Mouse (Mus musculus) limb, embryonic 14.5 days (tissue): ENCODE measurements around the gene Arhgap27. TPM values are rescaled to one million over a fixed set of nuclear protein-coding genes. Genes with fewer than 3 reads are reported as not detected.

Experiments used
- ATAC-seq: fragments of 200-750 bp; cut with Nextera tagmentation; 2 replicates; pipeline ENCODE4 v1.8.0; 2017; ENCODE audit warnings: low read depth, moderate number of reproducible peaks, moderate TSS enrichment; ENCODE audit not compliant: low FRiP score
- DNase-seq: peaks from one replicate; pipeline ENCODE4 v3.0.0-alpha.2; 2015; ENCODE audit warnings: low spot score
- H3K27ac ChIP-seq: fragments of 300-500 bp; sonication (generic); replicated peaks from 2 replicates; pipeline ENCODE4 v1.5.1; 2014; ENCODE audit warnings: low read depth, mild to moderate bottlenecking, low read length, moderate library complexity, mixed read lengths
- H3K27me3 ChIP-seq: fragments of 300-500 bp; sonication (generic); 2 replicates; pipeline ENCODE4 v1.6.1; 2014; ENCODE audit warnings: low read length, mixed read lengths; ENCODE audit not compliant: control insufficient read depth, insufficient read depth
- H3K36me3 ChIP-seq: fragments of 300-500 bp; sonication (generic); 2 replicates; pipeline ENCODE4 v1.6.1; 2014; ENCODE audit warnings: mild to moderate bottlenecking, low read length, moderate library complexity, mixed read lengths; ENCODE audit not compliant: control insufficient read depth, insufficient read depth
- H3K4me1 ChIP-seq: fragments of 300-500 bp; sonication (generic); 2 replicates; pipeline ENCODE4 v1.6.1; 2014; ENCODE audit warnings: antibody characterized with exemption, low read length, mixed read lengths; ENCODE audit not compliant: control insufficient read depth, insufficient read depth
- H3K4me2 ChIP-seq: fragments of 300-500 bp; sonication (generic); replicated peaks from 2 replicates; pipeline ENCODE4 v1.6.1; 2014; ENCODE audit warnings: low read depth, mild to moderate bottlenecking, low read length, moderate library complexity; ENCODE audit not compliant: severe bottlenecking
- H3K4me3 ChIP-seq: fragments of 300-500 bp; sonication (generic); replicated peaks from 2 replicates; pipeline ENCODE4 v1.5.1; 2014; ENCODE audit warnings: low read length
- H3K9ac ChIP-seq: fragments of 300-500 bp; sonication (generic); 2 replicates; pipeline ENCODE4 v1.6.1; 2014; ENCODE audit warnings: mild to moderate bottlenecking, low read depth, low read length, moderate library complexity; ENCODE audit not compliant: severe bottlenecking
- H3K9me3 ChIP-seq: fragments of 300-500 bp; sonication (generic); 2 replicates; pipeline ENCODE4 v1.6.1; 2016; ENCODE audit warnings: low read length; ENCODE audit not compliant: control insufficient read depth
- POLR2A ChIP-seq: fragments of 200-500 bp; IDR thresholded peaks from 2 replicates; pipeline ENCODE4 v1.8.0; 2012; ENCODE audit warnings: inconsistent platforms, mild to moderate bottlenecking, moderate library complexity, borderline replicate concordance; ENCODE audit not compliant: insufficient read depth, insufficient read length; ENCODE audit errors: extremely low read depth
- WGBS: fragments of 180-500 bp; shearing (Covaris S2); extraction: QIAGEN DNeasy Blood & Tissue Kit; methylation state at CpG from one replicate; pipeline ENCODE4 v1.1.7; 2014; 5-methylcytosine and 5-hydroxymethylcytosine counted together
- polyA plus RNA-seq, 2 experiments: library from polyadenylated mRNA; depleted of rRNA in 1 of 2; stranded (reverse) in 1 of 2; unstranded in 1 of 2; fragments of >200 nt; fragmentation: Nextera tagmentation in 1 of 2; extraction: Ambion mirVana in 1 of 2; gene quantifications; 2 replicates each; pipeline versions ENCODE4 v1.2.1 to v1.2.3; 2012 to 2014

The Arhgap27 gene
- polyA plus RNA-seq, 2 experiments = 8.4 to 14.1 TPM

DNA sequence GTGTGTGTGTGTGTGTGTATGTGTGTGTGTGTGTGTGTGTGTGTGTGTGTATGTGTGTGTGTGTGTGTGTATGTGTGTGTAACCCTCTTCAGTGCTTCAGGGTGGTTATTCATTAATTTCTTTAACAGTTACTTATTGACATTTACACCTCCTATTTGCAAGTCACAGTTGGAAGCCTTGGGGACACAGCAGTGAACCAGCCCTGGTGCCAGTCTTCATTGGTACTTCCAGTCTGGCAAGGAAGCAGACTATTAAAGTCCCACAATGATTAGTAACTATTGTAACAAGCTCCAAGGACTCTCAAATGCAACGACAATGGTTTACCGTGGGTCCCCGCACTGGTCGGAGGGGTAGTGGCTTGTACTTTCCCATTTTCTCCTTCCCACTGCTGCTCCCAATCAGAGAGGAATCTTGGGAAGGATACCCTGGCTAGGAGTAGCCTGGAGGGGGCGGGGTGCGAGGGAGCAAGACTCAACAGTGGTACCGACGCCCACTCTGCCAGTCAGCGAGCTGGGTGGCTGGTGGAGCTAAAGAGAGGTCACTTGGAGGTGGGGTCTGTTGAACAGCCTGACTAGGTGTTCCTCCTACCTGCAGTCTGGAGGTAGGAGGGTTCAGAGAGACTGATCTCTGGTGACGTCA lies 48.6 kb downstream of the Arhgap27 start:
- Histone ChIP-seq H3K4me3 (no peak overlapping the region), H3K27ac (no peak overlapping the region), H3K27me3 (no peaks in the 10 kb centered on the region), H3K4me1 (peaks cover 5% of the 10 kb centered on the region; the same call in 1 of the 2 replicates), H3K9ac (no peak overlapping the region), H3K9me3 (no peaks in the 10 kb centered on the region), H3K36me3 (no peaks in the 10 kb centered on the region), H3K4me2 (no peak overlapping the region)
- DNase-seq (no peak), ATAC-seq (no peak)
- TF ChIP-seq POLR2A = no peak
- 73% methylated on average over 10 of the region's 10 CpGs for WGBS

DNA sequence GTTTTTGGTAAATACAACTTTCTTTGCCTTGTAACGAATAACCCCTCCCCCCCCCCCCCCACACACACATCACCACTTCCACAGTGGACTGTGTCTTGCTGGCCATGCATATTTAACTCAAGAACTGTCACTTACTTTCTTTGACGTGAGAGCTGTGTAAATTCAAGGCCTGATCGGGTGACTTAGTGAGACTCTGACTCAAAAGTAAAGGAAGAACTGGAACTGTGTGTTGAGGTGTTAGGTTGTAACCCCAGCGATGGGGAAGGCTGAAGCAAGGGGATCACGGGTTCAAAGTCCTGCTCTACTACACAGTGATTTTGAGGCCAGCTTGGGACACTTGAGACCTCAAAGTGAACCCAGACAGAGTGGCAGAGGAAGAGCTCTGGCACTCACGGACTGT lies 50.0 kb downstream of the Arhgap27 start:
- Histone ChIP-seq H3K27me3 (no peaks in the 10 kb centered on the region), H3K36me3 (no peaks in the 10 kb centered on the region), H3K4me3 (no peak overlapping the region), H3K27ac (no peak overlapping the region), H3K4me1 (peaks cover 5% of the 10 kb centered on the region; the same call in 1 of the 2 replicates), H3K4me2 (no peak overlapping the region), H3K9me3 (no peaks in the 10 kb centered on the region), H3K9ac (no peak overlapping the region)
- ATAC-seq (no peak), DNase-seq (no peak)
- 80% methylated on average over 6 of the region's 6 CpGs for WGBS
- no peak for TF ChIP-seq POLR2A

- Histone ChIP-seq H3K36me3 (no peaks in the 10 kb centered on the region), H3K27ac (peak overlapping the region; percentile 90; the same call in 1 of the 2 replicates), H3K4me2 (no peak overlapping the region), H3K27me3 (no peaks in the 10 kb centered on the region), H3K9me3 (no peaks in the 10 kb centered on the region), H3K9ac (no peak overlapping the region), H3K4me3 (no peak overlapping the region), H3K4me1 (peaks cover 5% of the 10 kb centered on the region; the same call in 1 of the 2 replicates)
- no peak for ATAC-seq
- TF ChIP-seq POLR2A = no peak
- 66% methylated on average over 8 of the region's 8 CpGs for WGBS
- DNase-seq = no peak
Observed at GRCm38 (mm10) chr11:103312655-103313255, 50.7 kb downstream of the Arhgap27 start.

DNA sequence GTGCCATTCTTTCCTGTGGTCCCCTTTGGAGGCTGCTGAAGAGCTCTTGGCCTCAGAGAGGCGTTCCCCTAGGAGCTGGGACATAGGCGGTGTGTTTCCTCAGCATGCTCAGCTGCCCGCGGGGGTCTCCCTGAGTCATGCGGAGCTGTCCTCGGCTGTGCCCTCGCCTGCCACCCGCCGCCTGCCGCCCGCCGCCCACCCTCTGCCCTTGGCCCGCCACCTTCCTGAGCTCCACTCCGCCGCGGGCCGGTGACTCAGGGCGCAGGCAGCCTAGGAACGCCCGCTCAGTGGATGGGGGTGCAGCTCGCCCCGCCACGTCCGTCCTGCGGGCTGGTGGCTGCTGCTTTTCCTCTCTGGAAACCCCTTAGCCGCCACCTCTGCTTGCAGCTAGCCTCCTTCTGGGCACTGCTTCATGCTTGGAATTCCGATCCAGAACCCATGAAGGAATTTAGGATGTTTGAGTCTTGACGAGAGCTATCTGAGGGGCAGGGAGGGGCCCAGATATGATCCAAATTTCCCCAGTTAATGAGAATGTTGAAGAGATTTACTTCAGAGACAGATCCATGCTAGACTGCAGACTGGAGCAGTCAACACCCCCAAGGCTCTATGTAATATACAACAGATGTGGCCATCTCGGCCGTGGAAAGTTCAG lies 51.4 kb downstream of the Arhgap27 start:
- peak overlapping the region; percentile 68 for H3K4me2 ChIP-seq
- DNase-seq (peak; percentile 56), ATAC-seq (peak; percentile 83)
- under 1% methylated on average over 15 of the region's 30 CpGs for WGBS
- peak overlapping the region; percentile 59 for H3K9ac ChIP-seq
- no peak for TF ChIP-seq POLR2A
- H3K4me1 ChIP-seq = peaks cover 5% of the 10 kb centered on the region
- H3K27me3 ChIP-seq = no peaks in the 10 kb centered on the region
- no peaks in the 10 kb centered on the region for H3K9me3 ChIP-seq
- peak overlapping the region; percentile 90 for H3K27ac ChIP-seq
- peak overlapping the region; percentile 35 for H3K4me3 ChIP-seq
- no peaks in the 10 kb centered on the region for H3K36me3 ChIP-seq

GRCm38 (mm10) chr11:103309956-103310574 lies 53.4 kb downstream of the Arhgap27 start:
- DNase-seq (no peak), ATAC-seq (no peak)
- no peak for TF ChIP-seq POLR2A
- Histone ChIP-seq H3K9ac (no peak overlapping the region), H3K27ac (no peak overlapping the region), H3K27me3 (no peaks in the 10 kb centered on the region), H3K36me3 (no peaks in the 10 kb centered on the region), H3K9me3 (no peaks in the 10 kb centered on the region), H3K4me3 (no peak overlapping the region), H3K4me1 (peaks cover 8% of the 10 kb centered on the region), H3K4me2 (no peak overlapping the region)
- 74% methylated on average over 10 of the region's 10 CpGs for WGBS
